Mouse (Mus musculus): ENCODE measurements around the gene Thap4. TPM values are rescaled to one million over a fixed set of nuclear protein-coding genes. Genes with fewer than 3 reads are reported as not detected.
A peak's percentile ranks its signal among the peaks of the same experiment; 100 is the strongest.

The Thap4 gene
- total and polyA plus RNA-seq, 3 experiments: 35.8 to 52.4 (median 50.2) TPM

DNA sequence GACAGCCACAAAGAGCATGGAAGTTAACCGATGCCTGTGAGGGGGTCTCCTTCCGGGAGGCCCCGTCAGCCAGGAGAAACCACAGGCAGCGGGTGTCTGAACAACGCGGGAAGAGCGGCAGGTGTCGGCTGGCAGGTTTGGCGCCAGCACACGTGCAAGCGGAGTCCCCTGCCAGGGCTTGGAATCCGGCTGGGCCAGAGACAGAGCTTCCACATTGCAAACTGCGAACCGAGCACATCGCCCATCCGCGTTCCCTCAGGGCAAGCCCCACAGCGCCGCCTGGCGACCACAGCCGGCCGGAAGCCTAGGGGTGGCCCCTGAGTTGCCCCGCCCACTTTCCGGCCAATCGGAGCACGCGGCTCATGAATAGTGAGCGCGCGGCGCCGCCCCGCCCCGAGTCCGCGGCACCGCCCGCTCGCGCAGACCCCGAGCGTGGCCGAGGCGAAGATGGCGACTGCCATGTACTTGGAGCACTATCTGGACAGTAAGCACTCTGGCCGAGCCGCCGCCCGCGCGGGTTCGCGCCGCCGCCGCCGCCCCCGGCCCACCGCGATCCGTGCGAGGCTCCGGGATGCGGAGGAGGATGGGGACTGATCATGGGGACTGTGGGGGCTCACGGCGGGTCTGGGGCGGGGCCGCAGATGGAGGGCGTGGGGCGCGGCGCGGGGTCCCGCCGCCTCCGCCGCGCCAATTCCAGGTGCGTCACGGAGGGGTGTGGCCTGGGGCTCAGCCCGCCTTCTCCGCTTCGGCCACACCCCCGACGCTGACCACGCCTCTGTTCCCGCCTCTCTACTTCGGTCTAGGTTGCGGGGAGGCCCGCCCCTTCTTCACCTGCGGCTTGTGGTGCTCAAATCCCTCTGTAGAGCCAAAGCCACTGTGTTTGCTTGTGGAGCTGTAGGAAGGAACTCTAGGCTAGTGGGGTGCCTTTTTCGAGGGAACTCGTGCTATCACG, 49.2 kb upstream of the Thap4 start, which contains the start of gene Ing5:
TSS of gene Ing5 (plus strand) at position 410 of the 952 bp plus-strand sequence.
- in situ Hi-C loops (cut with MboI; ENCODE audit: low pct_ligation_motif_present, low pct_unique_long_range_greater_than_20kb, low sequenced_read_pairs): no loop called here
- DNase-seq (ENCODE audit: extremely low read depth): peak; percentile 95
- H3K4me2 ChIP-seq (ENCODE audit: insufficient read depth, low read depth, poor library complexity, severe bottlenecking): peak within 1 kb of the TSS; percentile 99
- no peaks in the 10 kb centered on the region for H3K9me3 ChIP-seq (replicated peaks; ENCODE audit: low read length)
- peaks cover 30% of the 10 kb centered on the region for H3K79me2 ChIP-seq (replicated peaks; ENCODE audit: control insufficient read depth, extremely low read depth, insufficient read depth, poor library complexity, severe bottlenecking)
- H3K27me3 ChIP-seq (replicated peaks): no peaks in the 10 kb centered on the region
- H3K4me1 ChIP-seq (ENCODE audit: control insufficient read depth in 1 of 2, insufficient read depth in 2 of 2): peaks cover 12 to 39% of the 10 kb centered on the region in 2 experiments; a peak in 3 of 4 replicates
- H3K9ac ChIP-seq (ENCODE audit: insufficient read depth, low read depth): peak within 1 kb of the TSS; percentile 84
- peak within 1 kb of the TSS; percentile 62 to 80 (median 78) for H3K4me3 ChIP-seq (replicated peaks in 1 of 3; ENCODE audit: low read depth in 2 of 3, low read length in 2 of 3, poor library complexity in 1 of 3)
- dilution Hi-C loops (cut with MboI; ENCODE audit: extremely low pct_ligation_motif_present, extremely low pct_unique_long_range_greater_than_20kb, low sequenced_read_pairs): no loop called here
- peaks cover 31 to 51% of the 10 kb centered on the region in 2 experiments for H3K36me3 ChIP-seq (replicated peaks in 1 of 2; ENCODE audit: control insufficient read depth in 1 of 2, insufficient read depth in 1 of 2, low read length in 1 of 2)
- peak within 1 kb of the TSS; percentile 76 for H3K27ac ChIP-seq (ENCODE audit: insufficient read depth, low read depth)
- TF ChIP-seq MAFK (IDR thresholded peaks at IDR 0.05; ENCODE audit: insufficient replicate concordance, low read length) (no peak), CTCF (conservative IDR thresholded peaks at IDR 0.05 in 1 of 2, IDR thresholded peaks at IDR 0.05 in 1 of 2; ENCODE audit: low read depth in 2 of 2, low read length in 2 of 2) (peak in 1 of 2 experiments; percentile 85; a peak in 2 of 4 replicates), ETS1 (conservative IDR thresholded peaks at IDR 0.05; ENCODE audit: low read depth, low read length) (peak; percentile 33; the same call in 1 of the 2 replicates), TCF12 (IDR thresholded peaks at IDR 0.05; ENCODE audit: low read depth, low read length) (peak; percentile 91), MEF2A (IDR thresholded peaks at IDR 0.05; ENCODE audit: borderline replicate concordance, low read depth, low read length) (peak; percentile 42), NELFE (IDR thresholded peaks at IDR 0.05; ENCODE audit: low read depth, low read length) (peak; percentile 72), CHD1 (IDR thresholded peaks at IDR 0.05; ENCODE audit: low read depth, low read length) (no peak), EP300 (IDR thresholded peaks at IDR 0.05; ENCODE audit: low read length) (no peak), CHD2 (IDR thresholded peaks at IDR 0.05; ENCODE audit: low read length) (no peak; the same call in 1 of the 2 replicates), TBP (conservative IDR thresholded peaks at IDR 0.05; ENCODE audit: low read depth, low read length) (peak; percentile 64; the same call in 1 of the 2 replicates), RCOR1 (conservative IDR thresholded peaks at IDR 0.05; ENCODE audit: low read depth, low read length) (no peak), ZNF384 (IDR thresholded peaks at IDR 0.05; ENCODE audit: low read depth, low read length) (no peak), ELF1 (IDR thresholded peaks at IDR 0.05; ENCODE audit: low read depth, low read length) (peak; percentile 86), SIN3A (IDR thresholded peaks at IDR 0.05; ENCODE audit: low read length) (peak; percentile 83), UBTF (IDR thresholded peaks at IDR 0.05; ENCODE audit: low read depth, low read length) (0 out of 2 replicates have a peak, but pooled peaks have one; percentile 25), RAD21 (IDR thresholded peaks at IDR 0.05; ENCODE audit: low read depth, low read length) (peak; percentile 47), MYC (IDR thresholded peaks at IDR 0.05; ENCODE audit: low read depth, low read length) (peak; percentile 83), POLR2A (IDR thresholded peaks at IDR 0.05; ENCODE audit: low read depth, low read length) (peak; percentile 82), NRF1 (IDR thresholded peaks at IDR 0.05; ENCODE audit: low read depth, low read length) (peak; percentile 75), BHLHE40 (IDR thresholded peaks at IDR 0.05; ENCODE audit: low read depth, low read length) (peak; percentile 89), ZKSCAN1 (IDR thresholded peaks at IDR 0.05; ENCODE audit: borderline replicate concordance, low read depth, low read length) (no peak), HCFC1 (IDR thresholded peaks at IDR 0.05; ENCODE audit: low read depth, low read length) (peak; percentile 73), KAT2A (IDR thresholded peaks at IDR 0.05; ENCODE audit: insufficient replicate concordance, low read length) (0 out of 2 replicates have a peak, but pooled peaks have one; percentile 51), ZC3H11A (IDR thresholded peaks at IDR 0.05; ENCODE audit: low read depth, low read length) (no peak), POLR2AphosphoS2 (IDR thresholded peaks at IDR 0.05; ENCODE audit: low read depth, low read length) (peak; percentile 47; the same call in 1 of the 2 replicates), MAX (IDR thresholded peaks at IDR 0.05; ENCODE audit: low read length) (peak; percentile 75), E2F4 (IDR thresholded peaks at IDR 0.05; ENCODE audit: insufficient replicate concordance, low read depth, low read length) (no peak), ZMIZ1 (IDR thresholded peaks at IDR 0.05; ENCODE audit: low read depth, low read length) (peak; percentile 54; the same call in 1 of the 2 replicates), PAX5 (IDR thresholded peaks at IDR 0.05; ENCODE audit: low read length) (no peak), JUN (IDR thresholded peaks at IDR 0.05; ENCODE audit: insufficient read depth, low read depth, low read length) (no peak), MXI1 (IDR thresholded peaks at IDR 0.05; ENCODE audit: low read depth, low read length) (peak; percentile 98), SMC3 (IDR thresholded peaks at IDR 0.05; ENCODE audit: low read depth, low read length) (peak; percentile 33; the same call in 1 of the 2 replicates), GABPA (IDR thresholded peaks at IDR 0.05; ENCODE audit: insufficient replicate concordance, low read depth, low read length) (no peak), USF2 (conservative IDR thresholded peaks at IDR 0.05; ENCODE audit: low read depth, low read length) (no peak), USF1 (IDR thresholded peaks at IDR 0.05; ENCODE audit: low read depth, low read length) (no peak; the same call in 1 of the 2 replicates), MAZ (IDR thresholded peaks at IDR 0.05; ENCODE audit: low read depth, low read length) (peak; percentile 67), IRF4 (IDR thresholded peaks at IDR 0.05; ENCODE audit: low read depth, low read length) (peak; percentile 38; the same call in 1 of the 2 replicates)
